Mouse (Mus musculus) B cell, adult 62 days (primary cell): ENCODE results near the gene Olfr155. TPM values are rescaled to one million over a fixed set of nuclear protein-coding genes. Genes with fewer than 3 reads are reported as not detected.

Source experiments
- total RNA-seq: library from RNA; stranded (reverse); gene quantifications from 4 replicates; pipeline ENCODE4 v1.2.4, GENCODE M21; 2023

Olfr155 gene
- not detected in 4 replicates for total RNA-seq

GRCm38 (mm10) chr4:43851265-43851664, at the start of gene Olfr155:
Gene Olfr155, plus strand, starts transcription at chr4:43851565.

GRCm38 (mm10) chr4:43823845-43824337, 27.5 kb upstream of the Olfr155 start, which contains the start of gene Olfr156:
Gene Olfr156, minus strand, starts transcription at chr4:43823895.

GRCm38 (mm10) chr4:43840101-43840500, 11.3 kb upstream of the Olfr155 start, which contains the start of gene Olfr157:
Gene Olfr157, minus strand, starts transcription at chr4:43840201.

DNA sequence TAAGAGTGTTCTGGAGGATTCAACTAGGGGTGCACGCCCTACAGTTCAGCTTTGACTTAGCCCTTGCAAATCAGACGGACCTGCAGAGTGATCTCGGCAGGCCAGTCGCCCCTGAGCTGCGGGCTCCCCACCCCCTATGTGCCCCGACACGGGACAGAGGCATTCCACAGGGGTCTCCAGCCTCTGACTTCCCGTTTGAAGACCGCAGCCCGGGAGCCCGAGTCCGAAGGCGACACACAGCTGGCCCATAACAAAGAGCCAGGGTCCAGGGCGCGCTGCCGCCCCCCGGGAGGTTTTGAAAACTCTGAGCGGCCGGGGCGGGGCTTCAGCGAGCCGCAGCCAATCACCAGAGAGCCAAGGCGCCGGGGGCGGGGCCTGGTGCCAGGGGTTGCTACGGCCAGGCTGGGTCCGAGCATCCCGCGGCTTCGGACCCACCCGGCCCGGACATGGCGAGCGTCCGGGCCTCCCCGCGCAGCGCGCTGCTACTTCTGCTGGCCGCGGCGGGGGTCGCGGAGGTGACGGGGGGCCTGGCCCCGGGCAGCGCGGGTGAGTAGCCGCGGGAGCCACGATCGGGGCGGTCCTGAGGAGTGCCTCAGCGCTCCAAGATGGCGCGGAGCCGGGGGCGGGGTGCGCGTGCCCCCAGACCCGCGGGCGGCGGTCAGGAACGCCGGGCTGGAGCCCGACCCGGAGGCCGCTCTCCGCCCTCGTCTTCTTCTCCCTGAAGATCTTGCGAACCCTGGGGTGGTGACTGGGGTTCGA, 24.0 kb downstream of the Olfr155 start, which contains the start of gene Reck:
Reck (plus strand) TSS at position 371 of the 759 bp plus-strand sequence.

Other genes with a start within 250 kb of the Olfr155 start
- gene Npr2, start 219.6 kb upstream of the Olfr155 start, total RNA-seq = 0.16 to 0.40 TPM (median 0.39 TPM) in 3 of 4 replicates, not detected in the other
- gene Spag8, start 198.0 kb upstream of the Olfr155 start, total RNA-seq = 1.4 TPM in 1 of 4 replicates, not detected in the others
- gene Hint2, start 195.1 kb upstream of the Olfr155 start, total RNA-seq = 16.0 to 24.2 TPM (median 20.8 TPM) in 4 replicates
- 2.4 to 6.0 TPM (median 4.9 TPM) in 4 replicates for gene Tmem8b, start 182.6 kb upstream of the Olfr155 start, total RNA-seq
- not detected in 4 replicates for gene Fam221b, start 182.4 kb upstream of the Olfr155 start, total RNA-seq
- not detected in 4 replicates for gene Olfr70, start 150.8 kb upstream of the Olfr155 start, total RNA-seq
- not detected in 4 replicates for gene Olfr71, start 141.3 kb upstream of the Olfr155 start, total RNA-seq
- not detected in 4 replicates for gene Hrct1, start 124.4 kb upstream of the Olfr155 start, total RNA-seq
- gene Spaar, start 121.5 kb upstream of the Olfr155 start, total RNA-seq = not detected in 4 replicates
- not detected in 4 replicates for gene Olfr159, start 80.6 kb upstream of the Olfr155 start, total RNA-seq
- gene Olfr156, start 27.7 kb upstream of the Olfr155 start, total RNA-seq = not detected in 4 replicates
- not detected in 4 replicates for gene Olfr157, start 11.4 kb upstream of the Olfr155 start, total RNA-seq
- gene Reck, start 24.0 kb downstream of the Olfr155 start, total RNA-seq = 0.55 to 0.88 TPM (median 0.66 TPM) in 4 replicates
- 12.1 to 14.5 TPM (median 14.1 TPM) in 4 replicates for gene Glipr2, start 105.8 kb downstream of the Olfr155 start, total RNA-seq
- gene Ccin, start 131.9 kb downstream of the Olfr155 start, total RNA-seq = 0.28 to 1.3 TPM (median 0.48 TPM) in 4 replicates
- 184 to 199 TPM (median 196 TPM) in 4 replicates for gene Clta, start 152.9 kb downstream of the Olfr155 start, total RNA-seq
- 50.4 to 56.9 TPM (median 53.5 TPM) in 4 replicates for gene Gne, start 232.6 kb downstream of the Olfr155 start, total RNA-seq